Mouse (Mus musculus) myocyte (in vitro differentiated cells): ENCODE measurements around the gene Adad1. TPM values are rescaled to one million over a fixed set of nuclear protein-coding genes. Genes with fewer than 3 reads are reported as not detected.
A peak's percentile ranks its signal among the peaks of the same experiment; 100 is the strongest.

Source experiments
- H3K27me3 ChIP-seq: one replicate; pipeline ENCODE4 v1.6.1; 2011; ENCODE audit not compliant: control insufficient read depth, insufficient read depth, insufficient read length
- H3K36me3 ChIP-seq: one replicate; pipeline ENCODE4 v1.6.1; 2011; ENCODE audit not compliant: control insufficient read depth, insufficient read depth
- H3K4me2 ChIP-seq: one replicate; pipeline ENCODE4 v1.6.1; 2011; ENCODE audit warnings: low read depth, control low read depth
- H3K4me3 ChIP-seq: one replicate; pipeline ENCODE4 v1.5.1; 2011; ENCODE audit warnings: mild to moderate bottlenecking, control low read depth, moderate library complexity
- H3K79me2 ChIP-seq: one replicate; pipeline ENCODE4 v1.6.1; 2011; ENCODE audit not compliant: control insufficient read depth, insufficient read depth
- H3ac ChIP-seq: one replicate; pipeline ENCODE4 v1.6.1; 2011; ENCODE audit not compliant: control insufficient read depth, insufficient read length
- CEBPB ChIP-seq: IDR thresholded peaks from 2 replicates; pipeline ENCODE4 v1.6.1; 2011; ENCODE audit warnings: mild to moderate bottlenecking, moderate library complexity; ENCODE audit not compliant: poor library complexity, insufficient read depth, severe bottlenecking
- E2F4 ChIP-seq: IDR thresholded peaks from one replicate; pipeline ENCODE4 v1.6.1; 2011; ENCODE audit warnings: mild to moderate bottlenecking, control low read depth, moderate library complexity; ENCODE audit not compliant: insufficient read depth
- MAX ChIP-seq: IDR thresholded peaks from one replicate; pipeline ENCODE4 v1.6.1; 2011; ENCODE audit warnings: low read depth, mild to moderate bottlenecking, control low read depth
- MYOD1 ChIP-seq, 3 experiments: IDR thresholded peaks; one replicate each; pipeline ENCODE4 v1.6.1; 2011; ENCODE audit warnings: control low read depth in 2 of 3, low read depth in 2 of 3, mild to moderate bottlenecking in 2 of 3, moderate library complexity in 1 of 3; ENCODE audit not compliant: insufficient read length in 2 of 3, control insufficient read depth in 1 of 3
- MYOG ChIP-seq, 3 experiments: IDR thresholded peaks; one replicate each; pipeline ENCODE4 v1.6.1; 2011; ENCODE audit warnings: control low read depth in 2 of 3, low read depth in 2 of 3, mild to moderate bottlenecking in 2 of 3; ENCODE audit not compliant: insufficient read length in 2 of 3, control insufficient read depth in 1 of 3, insufficient read depth in 1 of 3
- POLR2A ChIP-seq: IDR thresholded peaks from one replicate; pipeline ENCODE4 v1.6.1; 2011; ENCODE audit warnings: low read depth, mild to moderate bottlenecking, control low read depth, moderate library complexity; ENCODE audit not compliant: insufficient read length
- POLR2AphosphoS2 ChIP-seq: IDR thresholded peaks from one replicate; pipeline ENCODE4 v1.6.1; 2011; ENCODE audit warnings: low read depth, control low read depth; ENCODE audit not compliant: insufficient read length
- REST ChIP-seq: IDR thresholded peaks from one replicate; pipeline ENCODE4 v1.6.1; 2011; ENCODE audit warnings: mild to moderate bottlenecking, control low read depth, moderate library complexity; ENCODE audit not compliant: insufficient read depth, insufficient read length
- SRF ChIP-seq: IDR thresholded peaks from one replicate; pipeline ENCODE4 v1.6.1; 2011; ENCODE audit warnings: low read depth; ENCODE audit not compliant: control insufficient read depth, insufficient read length
- TCF12 ChIP-seq: IDR thresholded peaks from one replicate; pipeline ENCODE4 v1.6.1; 2011; ENCODE audit warnings: mild to moderate bottlenecking, control low read depth; ENCODE audit not compliant: poor library complexity, insufficient read depth, severe bottlenecking
- TCF3 ChIP-seq: IDR thresholded peaks from one replicate; pipeline ENCODE4 v1.6.1; 2011; ENCODE audit warnings: low read depth, control low read depth; ENCODE audit not compliant: insufficient read length
- USF1 ChIP-seq: IDR thresholded peaks from one replicate; pipeline ENCODE4 v1.6.1; 2011; ENCODE audit warnings: low read depth, mild to moderate bottlenecking, control low read depth, moderate library complexity
- polyA plus RNA-seq: library from polyadenylated mRNA; unstranded; fragments of >200 nt; fragmentation: generic; extraction: Trizol; gene quantifications from one replicate; pipeline ENCODE4 v1.2.1, GENCODE M21; 2012; ENCODE audit warnings: missing spikeins

Adad1 gene
- polyA plus RNA-seq, 1 experiment, result not detected

DNA sequence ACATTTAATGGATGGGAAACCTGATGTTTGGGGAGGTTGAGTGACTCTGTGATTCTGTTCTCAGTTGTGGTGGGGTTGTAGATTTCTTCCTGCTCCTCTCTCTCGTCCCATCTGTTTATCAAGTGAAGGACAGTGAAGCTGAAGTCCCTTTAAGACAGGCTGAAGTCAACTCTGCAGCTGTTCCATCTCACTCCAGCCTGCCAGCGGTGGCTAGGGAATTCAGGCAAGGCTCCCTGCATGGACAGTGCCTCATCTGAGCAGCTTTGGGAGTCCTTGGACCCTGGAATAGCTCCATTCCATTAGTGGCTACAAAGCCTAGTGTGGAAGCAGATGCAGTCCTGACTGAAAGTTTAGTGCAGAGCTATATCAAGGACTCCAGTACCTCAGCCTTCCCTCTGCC, 65.7 kb downstream of the Adad1 start:
- H3K4me2 ChIP-seq, result peak overlapping the region; percentile 55
- TF ChIP-seq MYOD1 (IDR thresholded peaks at IDR 0.05; ENCODE audit: control insufficient read depth in 1 of 3, insufficient read length in 2 of 3, low read depth in 2 of 3) (peak; percentile 18 to 86 (median 77)), MYOG (IDR thresholded peaks at IDR 0.05; ENCODE audit: control insufficient read depth in 1 of 3, insufficient read depth in 1 of 3, insufficient read length in 2 of 3, low read depth in 2 of 3) (peak in 2 of 3 experiments; percentile 28 to 47), MAX (no peak)
- no peak overlapping the region for H3ac ChIP-seq
- no peaks in the 10 kb centered on the region for H3K36me3 ChIP-seq
- no peaks in the 10 kb centered on the region for H3K79me2 ChIP-seq
- no peak overlapping the region for H3K4me3 ChIP-seq
- H3K27me3 ChIP-seq, result no peaks in the 10 kb centered on the region

DNA sequence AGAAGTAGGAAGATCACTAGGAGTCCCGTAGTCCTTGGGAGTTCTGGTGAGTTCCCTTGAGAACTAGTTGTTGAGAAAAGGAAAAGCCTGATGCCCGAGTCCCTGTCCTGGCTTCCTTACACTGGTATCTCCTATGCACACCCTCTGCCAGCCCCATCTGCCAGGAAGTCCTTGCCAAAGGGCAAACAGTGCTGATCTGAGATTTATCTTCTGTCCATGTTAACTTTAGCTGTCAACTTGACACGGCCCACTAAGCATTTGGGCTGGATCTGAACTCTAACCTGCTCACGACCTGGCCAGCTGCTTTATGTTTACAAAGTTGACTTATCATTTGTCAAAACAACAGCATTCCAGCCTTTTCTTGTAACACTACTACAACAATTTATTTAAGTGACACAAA, 73.9 kb downstream of the Adad1 start:
- Histone ChIP-seq H3K79me2 (no peaks in the 10 kb centered on the region), H3K36me3 (no peaks in the 10 kb centered on the region), H3K27me3 (no peaks in the 10 kb centered on the region), H3K4me3 (no peak overlapping the region), H3K4me2 (no peak overlapping the region), H3ac (no peak overlapping the region)
- TF ChIP-seq MAX, result no peak
- no peak for TF ChIP-seq MYOD1 (IDR thresholded peaks at IDR 0.05; ENCODE audit: control insufficient read depth in 1 of 3, insufficient read length in 2 of 3, low read depth in 2 of 3)
- TF ChIP-seq CEBPB, result no peak
- no peak for TF ChIP-seq MYOG (IDR thresholded peaks at IDR 0.05; ENCODE audit: control insufficient read depth in 1 of 3, insufficient read depth in 1 of 3, insufficient read length in 2 of 3, low read depth in 2 of 3)
- no peak for TF ChIP-seq POLR2AphosphoS2
- no peak for TF ChIP-seq TCF12
- no peak for TF ChIP-seq E2F4
- no peak for TF ChIP-seq USF1
- TF ChIP-seq POLR2A, result no peak
- no peak for TF ChIP-seq SRF
- TF ChIP-seq TCF3, result no peak

DNA sequence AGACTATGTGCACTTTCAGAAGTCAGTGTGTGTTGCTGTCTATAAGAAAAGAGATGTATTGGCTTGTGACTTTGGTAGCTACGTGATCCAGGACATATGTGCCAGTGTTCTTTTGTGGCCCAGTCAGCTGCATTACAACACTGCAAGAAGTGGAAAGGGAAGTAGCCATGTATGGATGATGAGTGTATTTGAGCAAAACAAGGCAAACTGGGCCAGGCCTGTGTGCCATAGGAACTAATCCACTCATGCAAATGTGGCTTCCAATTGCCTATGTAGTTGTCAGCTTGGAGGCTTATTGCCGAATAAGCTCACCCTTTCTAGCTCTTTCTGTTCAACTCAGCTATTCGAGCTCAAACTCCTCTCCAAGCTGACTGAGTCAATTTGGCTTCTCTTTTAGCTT, 75.9 kb downstream of the Adad1 start:
- no peak overlapping the region for H3ac ChIP-seq
- no peaks in the 10 kb centered on the region for H3K79me2 ChIP-seq
- no peaks in the 10 kb centered on the region for H3K27me3 ChIP-seq
- H3K36me3 ChIP-seq, result no peaks in the 10 kb centered on the region
- no peak overlapping the region for H3K4me2 ChIP-seq
- H3K4me3 ChIP-seq, result no peak overlapping the region
- TF ChIP-seq REST, result no peak
- no peak for TF ChIP-seq SRF

DNA sequence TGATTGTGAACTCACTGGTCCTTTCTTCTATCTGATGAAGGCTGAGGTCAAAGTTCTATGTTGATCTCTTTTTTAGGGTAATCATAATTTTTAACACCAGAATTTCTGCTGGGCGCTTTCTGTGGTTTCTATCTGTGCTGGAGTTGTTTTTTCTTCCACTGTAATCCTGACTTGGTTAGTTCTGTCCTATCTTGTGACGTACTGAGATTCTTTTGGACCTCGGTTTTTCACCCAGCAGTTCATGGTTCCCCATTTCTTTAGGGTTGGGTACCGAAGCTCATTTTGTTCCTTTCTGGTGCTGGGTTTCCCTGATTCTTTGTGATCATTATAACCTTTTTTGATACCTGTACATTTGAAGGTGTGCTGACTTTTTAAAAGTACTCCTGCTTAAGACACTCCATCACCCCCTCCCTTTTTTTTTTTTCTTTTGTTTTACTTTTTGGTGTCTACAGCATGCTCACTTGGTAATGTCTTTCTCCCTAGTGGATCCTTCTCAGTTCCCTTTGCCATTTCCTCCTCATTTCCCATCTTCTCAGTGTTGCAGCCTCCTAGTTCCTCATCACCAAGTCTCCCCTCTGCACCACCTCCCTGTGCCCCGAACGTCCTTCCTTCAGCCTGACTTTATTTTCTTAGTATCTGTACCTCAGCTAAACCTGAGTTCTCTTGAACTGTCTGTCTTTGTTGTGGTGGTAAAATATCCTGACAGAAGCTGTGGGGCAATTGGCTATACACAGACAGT, 77.0 kb downstream of the Adad1 start:
- no peak overlapping the region for H3K4me3 ChIP-seq
- H3K79me2 ChIP-seq, result no peaks in the 10 kb centered on the region
- no peak overlapping the region for H3K4me2 ChIP-seq
- H3ac ChIP-seq, result no peak overlapping the region
- no peaks in the 10 kb centered on the region for H3K36me3 ChIP-seq
- TF ChIP-seq CEBPB (no peak), SRF (no peak), E2F4 (no peak), TCF3 (no peak), USF1 (no peak), REST (no peak)
- no peaks in the 10 kb centered on the region for H3K27me3 ChIP-seq

DNA sequence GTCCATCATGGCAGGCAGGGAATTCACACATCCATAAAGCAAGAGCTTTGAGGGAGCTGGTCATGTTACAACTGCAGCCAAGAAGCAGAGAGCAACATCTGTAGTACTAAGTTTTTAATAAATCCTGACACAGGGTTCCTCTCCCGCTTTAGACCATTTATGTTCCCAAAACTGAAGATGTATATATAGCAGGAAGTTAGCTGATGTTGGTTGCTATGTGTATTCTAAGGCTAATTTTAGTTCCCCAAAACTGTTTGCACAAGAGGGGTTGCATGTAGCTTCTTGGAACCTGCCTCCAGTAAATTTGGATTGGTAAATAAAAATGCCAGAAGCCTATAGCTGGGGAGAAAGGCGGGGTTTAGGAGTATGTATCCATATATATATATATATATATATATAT, 78.5 kb downstream of the Adad1 start:
- no peak for TF ChIP-seq MYOD1 (IDR thresholded peaks at IDR 0.05; ENCODE audit: control insufficient read depth in 1 of 3, insufficient read length in 2 of 3, low read depth in 2 of 3)
- no peaks in the 10 kb centered on the region for H3K27me3 ChIP-seq
- no peak overlapping the region for H3ac ChIP-seq
- no peak overlapping the region for H3K4me3 ChIP-seq
- H3K4me2 ChIP-seq, result no peak overlapping the region
- H3K36me3 ChIP-seq, result no peaks in the 10 kb centered on the region
- no peaks in the 10 kb centered on the region for H3K79me2 ChIP-seq

DNA sequence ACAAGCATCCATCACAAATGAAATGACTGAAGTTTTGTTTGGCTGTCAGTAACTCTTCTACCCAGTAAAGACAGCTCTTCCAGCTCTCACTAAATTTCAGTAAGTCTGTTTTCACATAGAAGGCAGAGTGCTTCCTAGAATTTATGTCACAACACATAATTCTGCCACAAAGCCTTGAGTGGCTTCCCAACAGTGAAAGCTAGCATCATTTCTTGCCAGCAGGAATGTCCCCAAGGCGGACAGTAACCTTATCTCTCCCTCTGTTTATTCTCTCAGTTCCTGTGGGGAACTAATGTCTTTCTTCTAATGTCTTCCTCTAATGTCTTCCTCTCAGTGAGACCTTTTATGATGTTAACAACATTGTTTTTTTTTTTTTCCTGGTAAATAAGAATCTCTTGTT, 81.7 kb downstream of the Adad1 start:
- no peak for TF ChIP-seq E2F4
- TF ChIP-seq USF1, result no peak
- no peak for TF ChIP-seq POLR2AphosphoS2
- no peak for TF ChIP-seq POLR2A
- TF ChIP-seq TCF3, result no peak
- no peak for TF ChIP-seq TCF12
- no peak for TF ChIP-seq CEBPB
- no peak for TF ChIP-seq MAX
- TF ChIP-seq MYOD1 (IDR thresholded peaks at IDR 0.05; ENCODE audit: control insufficient read depth in 1 of 3, insufficient read length in 2 of 3, low read depth in 2 of 3), result no peak
- no peak for TF ChIP-seq MYOG (IDR thresholded peaks at IDR 0.05; ENCODE audit: control insufficient read depth in 1 of 3, insufficient read depth in 1 of 3, insufficient read length in 2 of 3, low read depth in 2 of 3)
- no peak for TF ChIP-seq REST
- TF ChIP-seq SRF, result no peak
- Histone ChIP-seq H3K79me2 (no peaks in the 10 kb centered on the region), H3K27me3 (no peaks in the 10 kb centered on the region), H3K36me3 (no peaks in the 10 kb centered on the region), H3K4me3 (no peak overlapping the region), H3ac (no peak overlapping the region), H3K4me2 (no peak overlapping the region)
